Comparison of ENCODE assay signal across 8 mouse cellular contexts in the genomic region with DNA sequence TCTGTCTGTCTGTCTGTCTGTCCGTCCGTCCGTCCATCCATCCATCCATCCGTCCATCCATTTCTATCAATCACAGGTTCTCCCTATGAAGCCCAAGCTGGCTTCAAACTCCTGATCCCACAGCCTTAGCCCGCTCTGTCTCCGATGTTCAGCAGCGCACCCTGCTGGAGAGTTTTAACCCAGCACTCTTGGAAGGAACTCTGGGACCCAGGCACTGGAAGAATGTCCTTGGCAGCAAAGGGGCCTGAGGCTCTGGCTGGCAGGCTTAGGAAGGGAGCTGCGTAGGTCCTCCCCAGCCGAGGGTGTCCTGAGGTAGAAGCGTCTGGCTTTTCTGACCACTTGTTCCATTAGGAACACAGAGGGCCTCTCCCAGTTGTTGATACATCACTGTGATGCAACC. TPM values are rescaled to one million over a fixed set of nuclear protein-coding genes. Genes with fewer than 3 reads are reported as not detected.
DNase-seq lines count a peak whose midpoint lies in the region; ATAC-seq lines count a peak whose summit lies in the region.

No protein-coding gene starts in this region.

- H3K9ac ChIP-seq in hindbrain, embryonic 16.5 days (ENCODE audit: low read depth, low read length), result no peak overlapping the region
- H3K9ac ChIP-seq in embryonic facial prominence, embryonic 13.5 days, result no peak overlapping the region
- H3K9ac ChIP-seq in liver, embryonic 12.5 days, result no peak overlapping the region
- H3K9ac ChIP-seq in neural tube, embryonic 15.5 days (replicated peaks), result no peak overlapping the region

- peak; percentile 56 for DNase-seq in hindbrain, embryonic 10.5 days (ENCODE audit: low spot score)
- peak; percentile 92 for DNase-seq in R1 (ENCODE audit: low read depth, low spot score)
- DNase-seq in heart, postnatal 4 days, result peak; percentile 83
- peak; percentile 64 for DNase-seq in thymus, postnatal 36 days

- 0 out of 2 replicates have a peak, but pooled peaks cover 3% of the 10 kb centered on the region for H3K36me3 ChIP-seq in hindbrain, embryonic 10.5 days
- H3K36me3 ChIP-seq in hindbrain, embryonic 16.5 days (ENCODE audit: control insufficient read depth, insufficient read depth, low read length), result no peaks in the 10 kb centered on the region
- no peaks in the 10 kb centered on the region for H3K36me3 ChIP-seq in embryonic facial prominence, embryonic 13.5 days
- peaks cover 30% of the 10 kb centered on the region for H3K36me3 ChIP-seq in liver, embryonic 12.5 days
- no peaks in the 10 kb centered on the region for H3K36me3 ChIP-seq in neural tube, embryonic 15.5 days

- H3K4me2 ChIP-seq in hindbrain, embryonic 16.5 days (ENCODE audit: low read length), result no peak overlapping the region
- H3K4me2 ChIP-seq in embryonic facial prominence, embryonic 13.5 days, result peak overlapping the region; percentile 20; the same call in 1 of the 2 replicates
- peak overlapping the region; percentile 34 for H3K4me2 ChIP-seq in liver, embryonic 12.5 days
- peak overlapping the region; percentile 15 for H3K4me2 ChIP-seq in neural tube, embryonic 15.5 days

- 39% methylated on average over 10 of the region's 10 CpGs for WGBS in hindbrain, embryonic 10.5 days
- 45% methylated on average over 10 of the region's 10 CpGs for WGBS in hindbrain, embryonic 16.5 days
- WGBS in embryonic facial prominence, embryonic 13.5 days, result 42% methylated on average over 10 of the region's 10 CpGs
- WGBS in liver, embryonic 12.5 days (ENCODE audit: insufficient replicate concordance), result 40% methylated on average over 10 of the region's 10 CpGs
- WGBS in neural tube, embryonic 15.5 days, result 52% methylated on average over 10 of the region's 10 CpGs

- ATAC-seq in hindbrain, embryonic 16.5 days, result no peak
- ATAC-seq in embryonic facial prominence, embryonic 13.5 days (ENCODE audit: insufficient number of reproducible peaks, insufficient read depth, low FRiP score, low TSS enrichment, low read depth), result no peak
- ATAC-seq in liver, embryonic 12.5 days, result no peak
- no peak for ATAC-seq in neural tube, embryonic 15.5 days (ENCODE audit: low FRiP score)

- no peak overlapping the region for H3K27ac ChIP-seq in hindbrain, embryonic 10.5 days
- no peak overlapping the region; the same call in 1 of the 2 replicates for H3K27ac ChIP-seq in hindbrain, embryonic 16.5 days (ENCODE audit: low read depth, low read length)
- peak overlapping the region; percentile 2; the same call in 1 of the 2 replicates for H3K27ac ChIP-seq in embryonic facial prominence, embryonic 13.5 days
- peak overlapping the region; percentile 72; the same call in 1 of the 2 replicates for H3K27ac ChIP-seq in liver, embryonic 12.5 days
- peak overlapping the region; percentile 23; the same call in 1 of the 2 replicates for H3K27ac ChIP-seq in neural tube, embryonic 15.5 days (replicated peaks)

- peaks cover 15% of the 10 kb centered on the region for H3K4me1 ChIP-seq in hindbrain, embryonic 10.5 days (replicated peaks)
- H3K4me1 ChIP-seq in hindbrain, embryonic 16.5 days (ENCODE audit: control insufficient read depth, insufficient read depth, low read depth, low read length), result peaks cover 9% of the 10 kb centered on the region
- H3K4me1 ChIP-seq in embryonic facial prominence, embryonic 13.5 days, result peaks cover 25% of the 10 kb centered on the region
- H3K4me1 ChIP-seq in liver, embryonic 12.5 days, result peaks cover 50% of the 10 kb centered on the region
- H3K4me1 ChIP-seq in neural tube, embryonic 15.5 days, result peaks cover 17% of the 10 kb centered on the region

- H3K4me3 ChIP-seq in hindbrain, embryonic 10.5 days, result no peak overlapping the region
- H3K4me3 ChIP-seq in hindbrain, embryonic 16.5 days (ENCODE audit: low read length), result no peak overlapping the region
- H3K4me3 ChIP-seq in embryonic facial prominence, embryonic 13.5 days, result no peak overlapping the region
- peak overlapping the region; percentile 19; the same call in 1 of the 2 replicates for H3K4me3 ChIP-seq in liver, embryonic 12.5 days
- H3K4me3 ChIP-seq in neural tube, embryonic 15.5 days (replicated peaks), result no peak overlapping the region

- H3K27me3 ChIP-seq in hindbrain, embryonic 10.5 days (ENCODE audit: insufficient read depth, poor library complexity, severe bottlenecking), result peaks cover 26% of the 10 kb centered on the region
- H3K27me3 ChIP-seq in hindbrain, embryonic 16.5 days (replicated peaks; ENCODE audit: control insufficient read depth, insufficient read depth, low read length), result peaks cover 5% of the 10 kb centered on the region; the same call in 1 of the 2 replicates
- H3K27me3 ChIP-seq in embryonic facial prominence, embryonic 13.5 days, result no peaks in the 10 kb centered on the region
- H3K27me3 ChIP-seq in liver, embryonic 12.5 days (replicated peaks), result no peaks in the 10 kb centered on the region
- peaks cover 20% of the 10 kb centered on the region for H3K27me3 ChIP-seq in neural tube, embryonic 15.5 days (replicated peaks)

- peaks cover 6% of the 10 kb centered on the region for H3K9me3 ChIP-seq in hindbrain, embryonic 10.5 days
- H3K9me3 ChIP-seq in hindbrain, embryonic 16.5 days (ENCODE audit: control insufficient read depth, low read length), result no peaks in the 10 kb centered on the region
- no peaks in the 10 kb centered on the region for H3K9me3 ChIP-seq in embryonic facial prominence, embryonic 13.5 days
- H3K9me3 ChIP-seq in liver, embryonic 12.5 days (replicated peaks), result peaks cover 8% of the 10 kb centered on the region
- no peaks in the 10 kb centered on the region for H3K9me3 ChIP-seq in neural tube, embryonic 15.5 days (replicated peaks)

RNA-seq across cellular contexts. Expression of a gene that starts 2.9 kb away (rescaled TPM):
- polyA plus RNA-seq in hindbrain, embryonic 10.5 days (2016; fragmentation: Nextera tagmentation; extraction: Ambion mirVana), result 107 and 126 TPM in 2 replicates
- polyA plus RNA-seq in hindbrain, embryonic 16.5 days (2015; fragmentation: Nextera tagmentation; extraction: Ambion mirVana), result 72.7 and 84.8 TPM in 2 replicates
- polyA plus RNA-seq in embryonic facial prominence, embryonic 13.5 days (2015; fragmentation: Nextera tagmentation; extraction: Ambion mirVana), result 177 and 178 TPM in 2 replicates
- total RNA-seq in heart, postnatal 4 days (2021), result 100 to 1,000 TPM; 123 to 125 TPM
- polyA plus RNA-seq in liver, embryonic 12.5 days (2016; fragmentation: Nextera tagmentation; extraction: Ambion mirVana), result 175 and 180 TPM in 2 replicates
- polyA plus RNA-seq in neural tube, embryonic 15.5 days (2015; fragmentation: Nextera tagmentation; extraction: Ambion mirVana), result 82.4 and 204 TPM in 2 replicates

RNA-seq across cellular contexts. Expression of a gene that starts 23.1 kb away (rescaled TPM):
- polyA plus RNA-seq in hindbrain, embryonic 10.5 days (2016; fragmentation: Nextera tagmentation; extraction: Ambion mirVana), result 130 and 135 TPM in 2 replicates
- polyA plus RNA-seq in hindbrain, embryonic 16.5 days (2015; fragmentation: Nextera tagmentation; extraction: Ambion mirVana), result 90.9 and 98.7 TPM in 2 replicates
- 128 and 146 TPM in 2 replicates for polyA plus RNA-seq in embryonic facial prominence, embryonic 13.5 days (2015; fragmentation: Nextera tagmentation; extraction: Ambion mirVana)
- 10 to 100 TPM; 67.6 to 67.7 TPM for total RNA-seq in heart, postnatal 4 days (2021)
- 78.0 and 80.6 TPM in 2 replicates for polyA plus RNA-seq in liver, embryonic 12.5 days (2016; fragmentation: Nextera tagmentation; extraction: Ambion mirVana)
- polyA plus RNA-seq in neural tube, embryonic 15.5 days (2015; fragmentation: Nextera tagmentation; extraction: Ambion mirVana), result 97.0 and 115 TPM in 2 replicates

RNA-seq across cellular contexts. Expression of a gene that starts 23.2 kb away (rescaled TPM):
- polyA plus RNA-seq in hindbrain, embryonic 10.5 days (2016; fragmentation: Nextera tagmentation; extraction: Ambion mirVana), result 244 and 266 TPM in 2 replicates
- 164 and 169 TPM in 2 replicates for polyA plus RNA-seq in hindbrain, embryonic 16.5 days (2015; fragmentation: Nextera tagmentation; extraction: Ambion mirVana)
- 201 and 225 TPM in 2 replicates for polyA plus RNA-seq in embryonic facial prominence, embryonic 13.5 days (2015; fragmentation: Nextera tagmentation; extraction: Ambion mirVana)
- total RNA-seq in heart, postnatal 4 days (2021), result 10 to 100 TPM; 82.7 to 88.9 TPM
- polyA plus RNA-seq in liver, embryonic 12.5 days (2016; fragmentation: Nextera tagmentation; extraction: Ambion mirVana), result 171 TPM in 2 replicates
- 183 and 184 TPM in 2 replicates for polyA plus RNA-seq in neural tube, embryonic 15.5 days (2015; fragmentation: Nextera tagmentation; extraction: Ambion mirVana)

RNA-seq across cellular contexts. Expression of a gene that starts 33.1 kb away (rescaled TPM):
- polyA plus RNA-seq in hindbrain, embryonic 10.5 days (2016; fragmentation: Nextera tagmentation; extraction: Ambion mirVana), result not detected in 2 replicates
- not detected in 2 replicates for polyA plus RNA-seq in hindbrain, embryonic 16.5 days (2015; fragmentation: Nextera tagmentation; extraction: Ambion mirVana)
- polyA plus RNA-seq in embryonic facial prominence, embryonic 13.5 days (2015; fragmentation: Nextera tagmentation; extraction: Ambion mirVana), result not detected in 2 replicates
- total RNA-seq in heart, postnatal 4 days (2021), result not detected
- polyA plus RNA-seq in liver, embryonic 12.5 days (2016; fragmentation: Nextera tagmentation; extraction: Ambion mirVana), result 0.05 TPM in 2 replicates
- polyA plus RNA-seq in neural tube, embryonic 15.5 days (2015; fragmentation: Nextera tagmentation; extraction: Ambion mirVana), result not detected in 2 replicates

RNA-seq across cellular contexts. Expression of a gene that starts 33.3 kb away (rescaled TPM):
- polyA plus RNA-seq in hindbrain, embryonic 10.5 days (2016; fragmentation: Nextera tagmentation; extraction: Ambion mirVana), result 145 and 159 TPM in 2 replicates
- 234 and 235 TPM in 2 replicates for polyA plus RNA-seq in hindbrain, embryonic 16.5 days (2015; fragmentation: Nextera tagmentation; extraction: Ambion mirVana)
- polyA plus RNA-seq in embryonic facial prominence, embryonic 13.5 days (2015; fragmentation: Nextera tagmentation; extraction: Ambion mirVana), result 144 and 157 TPM in 2 replicates
- total RNA-seq in heart, postnatal 4 days (2021), result 10 to 100 TPM; 71.9 to 78.2 TPM
- polyA plus RNA-seq in liver, embryonic 12.5 days (2016; fragmentation: Nextera tagmentation; extraction: Ambion mirVana), result 74.5 and 75.5 TPM in 2 replicates
- 218 and 232 TPM in 2 replicates for polyA plus RNA-seq in neural tube, embryonic 15.5 days (2015; fragmentation: Nextera tagmentation; extraction: Ambion mirVana)

Comparison
In these comparisons a context has a peak if more than half of its experiments do, and no peak if none do; other contexts are left out.
1. H3K27ac ChIP-seq: peak in embryonic facial prominence, embryonic 13.5 days (single experiment), liver, embryonic 12.5 days (single experiment) and neural tube, embryonic 15.5 days (single experiment); none in hindbrain, embryonic 10.5 days (single experiment) and hindbrain, embryonic 16.5 days (single experiment).
2. Peak in every context shown above with its lines, with median percentiles within 50 percentile points of each other: DNase-seq.